Mouse (Mus musculus): ENCODE measurements around the gene Prm3. TPM values are rescaled to one million over a fixed set of nuclear protein-coding genes. Genes with fewer than 3 reads are reported as not detected.

Prm3 gene
- polyA plus RNA-seq, 1 experiment, result not detected

- H3K27ac ChIP-seq (ENCODE audit: insufficient read depth, low read depth, low read length), result no peak overlapping the region
- under 1% methylated on average over 12 of the region's 12 CpGs for whole genome bisulfite sequencing
- peaks cover 20% of the 10 kb centered on the region; the same call in 1 of the 2 replicates for H3K4me1 ChIP-seq (ENCODE audit: control insufficient read depth, insufficient read depth, insufficient read length, low read length)
- H3K4me3 ChIP-seq (ENCODE audit: low read depth, low read length), result peak overlapping the region; percentile 70
- no peaks in the 10 kb centered on the region for H3K27me3 ChIP-seq (ENCODE audit: control insufficient read depth, insufficient read depth, low read length)
- TF ChIP-seq CTCF (IDR thresholded peaks at IDR 0.05; ENCODE audit: extremely low read depth, insufficient read length, insufficient replicate concordance, low read depth, low read length) (no peak), POLR2A (IDR thresholded peaks at IDR 0.05; ENCODE audit: low read depth, low read length) (no peak)
- H3K36me3 ChIP-seq (ENCODE audit: control insufficient read depth, insufficient read depth, low read length), result no peaks in the 10 kb centered on the region
These were observed 43.8 kb upstream of the Prm3 start for GRCm38 (mm10) chr16:10834542-10834910.

GRCm38 (mm10) chr16:10828461-10828805, 37.7 kb upstream of the Prm3 start:
- peaks cover 18% of the 10 kb centered on the region for H3K4me1 ChIP-seq (ENCODE audit: control insufficient read depth, insufficient read depth, insufficient read length, low read length)
- no peak for TF ChIP-seq POLR2A (IDR thresholded peaks at IDR 0.05; ENCODE audit: low read depth, low read length)
- TF ChIP-seq CTCF (IDR thresholded peaks at IDR 0.05; ENCODE audit: extremely low read depth, insufficient read length, insufficient replicate concordance, low read depth, low read length), result no peak
- H3K27me3 ChIP-seq (ENCODE audit: control insufficient read depth, insufficient read depth, low read length), result no peaks in the 10 kb centered on the region
- no peak overlapping the region for H3K27ac ChIP-seq (ENCODE audit: insufficient read depth, low read depth, low read length)
- H3K36me3 ChIP-seq (ENCODE audit: control insufficient read depth, insufficient read depth, low read length), result no peaks in the 10 kb centered on the region
- WGBS, result 32% methylated on average over 4 of the region's 4 CpGs
- H3K4me3 ChIP-seq (ENCODE audit: low read depth, low read length), result no peak overlapping the region

GRCm38 (mm10) chr16:10827766-10828460, 37.2 kb upstream of the Prm3 start:
- 84% methylated on average over 7 of the region's 7 CpGs for WGBS
- no peaks in the 10 kb centered on the region for H3K36me3 ChIP-seq (ENCODE audit: control insufficient read depth, insufficient read depth, low read length)
- peaks cover 20% of the 10 kb centered on the region for H3K4me1 ChIP-seq (ENCODE audit: control insufficient read depth, insufficient read depth, insufficient read length, low read length)
- no peaks in the 10 kb centered on the region for H3K27me3 ChIP-seq (ENCODE audit: control insufficient read depth, insufficient read depth, low read length)
- no peak overlapping the region for H3K27ac ChIP-seq (ENCODE audit: insufficient read depth, low read depth, low read length)
- TF ChIP-seq CTCF (IDR thresholded peaks at IDR 0.05; ENCODE audit: extremely low read depth, insufficient read length, insufficient replicate concordance, low read depth, low read length) (no peak), POLR2A (IDR thresholded peaks at IDR 0.05; ENCODE audit: low read depth, low read length) (no peak)
- H3K4me3 ChIP-seq (ENCODE audit: low read depth, low read length), result no peak overlapping the region

GRCm38 (mm10) chr16:10827269-10827668, 36.6 kb upstream of the Prm3 start:
- Histone ChIP-seq H3K4me3 (ENCODE audit: low read depth, low read length) (no peak overlapping the region), H3K27me3 (ENCODE audit: control insufficient read depth, insufficient read depth, low read length) (no peaks in the 10 kb centered on the region), H3K4me1 (ENCODE audit: control insufficient read depth, insufficient read depth, insufficient read length, low read length) (peaks cover 20% of the 10 kb centered on the region), H3K27ac (ENCODE audit: insufficient read depth, low read depth, low read length) (no peak overlapping the region), H3K36me3 (ENCODE audit: control insufficient read depth, insufficient read depth, low read length) (no peaks in the 10 kb centered on the region)
- 93% methylated on average over 9 of the region's 9 CpGs for WGBS
- no peak for TF ChIP-seq POLR2A (IDR thresholded peaks at IDR 0.05; ENCODE audit: low read depth, low read length)
- no peak for TF ChIP-seq CTCF (IDR thresholded peaks at IDR 0.05; ENCODE audit: extremely low read depth, insufficient read length, insufficient replicate concordance, low read depth, low read length)

- Histone ChIP-seq H3K4me1 (ENCODE audit: control insufficient read depth, insufficient read depth, insufficient read length, low read length) (peaks cover 23% of the 10 kb centered on the region), H3K27me3 (ENCODE audit: control insufficient read depth, insufficient read depth, low read length) (no peaks in the 10 kb centered on the region), H3K36me3 (ENCODE audit: control insufficient read depth, insufficient read depth, low read length) (no peaks in the 10 kb centered on the region), H3K4me3 (ENCODE audit: low read depth, low read length) (no peak overlapping the region), H3K27ac (ENCODE audit: insufficient read depth, low read depth, low read length) (no peak overlapping the region)
- 95% methylated on average over 4 of the region's 4 CpGs for WGBS
- TF ChIP-seq CTCF (IDR thresholded peaks at IDR 0.05; ENCODE audit: extremely low read depth, insufficient read length, insufficient replicate concordance, low read depth, low read length) (no peak), POLR2A (IDR thresholded peaks at IDR 0.05; ENCODE audit: low read depth, low read length) (no peak)
These were observed 35.1 kb upstream of the Prm3 start for GRCm38 (mm10) chr16:10825840-10826239.

GRCm38 (mm10) chr16:10824536-10824935, 33.8 kb upstream of the Prm3 start:
- TF ChIP-seq POLR2A (IDR thresholded peaks at IDR 0.05; ENCODE audit: low read depth, low read length), result no peak
- no peak for TF ChIP-seq CTCF (IDR thresholded peaks at IDR 0.05; ENCODE audit: extremely low read depth, insufficient read length, insufficient replicate concordance, low read depth, low read length)
- H3K27ac ChIP-seq (ENCODE audit: insufficient read depth, low read depth, low read length), result no peak overlapping the region
- H3K4me1 ChIP-seq (ENCODE audit: control insufficient read depth, insufficient read depth, insufficient read length, low read length), result peaks cover 23% of the 10 kb centered on the region
- no peaks in the 10 kb centered on the region for H3K36me3 ChIP-seq (ENCODE audit: control insufficient read depth, insufficient read depth, low read length)
- H3K4me3 ChIP-seq (ENCODE audit: low read depth, low read length), result no peak overlapping the region
- 91% methylated on average over 1 of the region's 1 CpGs for WGBS
- H3K27me3 ChIP-seq (ENCODE audit: control insufficient read depth, insufficient read depth, low read length), result no peaks in the 10 kb centered on the region

- no peak overlapping the region for H3K27ac ChIP-seq (ENCODE audit: insufficient read depth, low read depth, low read length)
- 57% methylated on average over 4 of the region's 4 CpGs for WGBS
- no peak for TF ChIP-seq POLR2A (IDR thresholded peaks at IDR 0.05; ENCODE audit: low read depth, low read length)
- TF ChIP-seq CTCF (IDR thresholded peaks at IDR 0.05; ENCODE audit: extremely low read depth, insufficient read length, insufficient replicate concordance, low read depth, low read length), result no peak
These were observed 30.7 kb upstream of the Prm3 start for GRCm38 (mm10) chr16:10821387-10821786.

More at GRCm38 (mm10) chr16:10821387-10821786, 30.7 kb upstream of the Prm3 start:
- Histone ChIP-seq H3K4me3 (ENCODE audit: low read depth, low read length) (no peak overlapping the region), H3K36me3 (ENCODE audit: control insufficient read depth, insufficient read depth, low read length) (no peaks in the 10 kb centered on the region), H3K27me3 (ENCODE audit: control insufficient read depth, insufficient read depth, low read length) (no peaks in the 10 kb centered on the region), H3K4me1 (ENCODE audit: control insufficient read depth, insufficient read depth, insufficient read length, low read length) (peaks cover 13% of the 10 kb centered on the region)

Measured in small intestine, adult 2 months (tissue).